Mouse (Mus musculus) limb, embryonic 10.5 days (tissue): ENCODE measurements around the gene Cpa4. TPM values are rescaled to one million over a fixed set of nuclear protein-coding genes. Genes with fewer than 3 reads are reported as not detected.

ENCODE experiments used
- DNase-seq: peaks from one replicate; pipeline ENCODE4 v3.0.0-alpha.2; 2017; ENCODE audit warnings: low spot score
- H3K27ac ChIP-seq: fragments of 300-500 bp; sonication (generic); 2 replicates; pipeline ENCODE4 v1.5.1; 2016; ENCODE audit warnings: mild to moderate bottlenecking
- H3K27me3 ChIP-seq: fragments of 300-500 bp; sonication (generic); 2 replicates; pipeline ENCODE4 v1.6.1; 2016; ENCODE audit warnings: low read depth, mild to moderate bottlenecking; ENCODE audit not compliant: poor library complexity, severe bottlenecking
- H3K36me3 ChIP-seq: fragments of 300-500 bp; sonication (generic); 2 replicates; pipeline ENCODE4 v1.6.1; 2016; ENCODE audit warnings: mild to moderate bottlenecking, moderate library complexity
- H3K4me1 ChIP-seq: fragments of 300-500 bp; sonication (generic); 2 replicates; pipeline ENCODE4 v1.6.1; 2016
- H3K4me3 ChIP-seq: fragments of 300-500 bp; sonication (generic); 2 replicates; pipeline ENCODE4 v1.5.1; 2016; ENCODE audit warnings: mild to moderate bottlenecking, moderate library complexity
- H3K9me3 ChIP-seq: fragments of 300-500 bp; sonication (generic); replicated peaks from 2 replicates; pipeline ENCODE4 v1.6.1; 2016; ENCODE audit warnings: mild to moderate bottlenecking
- WGBS: fragments of 180-500 bp; shearing (Covaris S2); methylation state at CpG from one replicate; pipeline ENCODE4 v1.1.7; 2016; 5-methylcytosine and 5-hydroxymethylcytosine counted together
- polyA plus RNA-seq: library from polyadenylated mRNA; unstranded; fragments of >200 nt; fragmentation: Nextera tagmentation; extraction: Ambion mirVana; gene quantifications from 2 replicates; pipeline ENCODE4 v1.2.1, GENCODE M21; 2016

Gene Cpa4
- polyA plus RNA-seq, 1 experiment from 2014 or later, result 1.4 TPM

DNA sequence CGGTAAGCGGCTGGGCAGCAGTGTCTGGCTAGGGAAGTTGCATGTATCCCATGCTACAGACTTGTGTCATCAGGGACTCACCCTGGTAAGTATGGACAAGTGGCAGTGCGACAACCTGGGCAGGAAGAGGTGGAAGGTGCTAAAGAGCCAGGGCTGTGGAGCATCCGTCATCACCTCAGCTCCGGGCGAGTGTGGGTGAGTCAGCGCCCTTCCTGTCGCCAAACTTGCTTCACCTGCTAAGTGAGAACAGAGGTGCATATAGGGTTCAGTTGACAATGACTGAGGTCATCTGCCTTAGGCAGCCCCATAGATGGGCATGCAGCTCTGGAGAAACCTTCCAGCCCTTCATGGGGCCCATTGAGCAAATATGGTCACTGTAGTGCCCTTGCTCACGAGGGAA lies 56.6 kb downstream of the Cpa4 start:
- H3K4me1 ChIP-seq, result peaks cover 45% of the 10 kb centered on the region
- H3K27ac ChIP-seq, result peak overlapping the region; percentile 73
- DNase-seq, result no peak
- no peaks in the 10 kb centered on the region for H3K9me3 ChIP-seq
- no peaks in the 10 kb centered on the region for H3K36me3 ChIP-seq
- H3K27me3 ChIP-seq, result no peaks in the 10 kb centered on the region
- no peak overlapping the region for H3K4me3 ChIP-seq
- 90% methylated on average over 9 of the region's 9 CpGs for WGBS

DNA sequence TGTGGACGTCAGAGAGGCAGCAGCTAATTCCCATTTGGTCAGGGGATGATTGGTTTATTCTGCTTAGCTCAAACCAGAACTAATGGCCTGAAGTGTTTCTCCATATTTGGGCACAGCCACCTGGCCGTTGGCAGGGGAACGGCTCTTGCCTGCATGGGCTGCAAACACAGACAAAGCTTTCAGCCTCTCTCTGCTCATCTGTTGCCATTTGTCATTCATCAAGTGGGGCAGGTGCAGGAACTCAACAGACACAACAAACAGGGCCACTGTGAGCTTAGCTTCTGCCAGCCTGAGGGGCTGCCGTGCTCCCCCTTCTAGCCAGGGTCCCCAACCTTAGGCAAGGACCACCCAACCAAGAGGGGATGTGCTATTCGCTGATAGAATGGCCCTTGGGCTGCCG lies 60.0 kb downstream of the Cpa4 start:
- 38% methylated on average over 6 of the region's 6 CpGs for WGBS
- no peak overlapping the region for H3K4me3 ChIP-seq
- H3K27me3 ChIP-seq, result no peaks in the 10 kb centered on the region
- no peaks in the 10 kb centered on the region for H3K36me3 ChIP-seq
- H3K4me1 ChIP-seq, result peaks cover 51% of the 10 kb centered on the region
- DNase-seq, result no peak
- peak overlapping the region; percentile 84 for H3K27ac ChIP-seq
- H3K9me3 ChIP-seq, result no peaks in the 10 kb centered on the region

DNA sequence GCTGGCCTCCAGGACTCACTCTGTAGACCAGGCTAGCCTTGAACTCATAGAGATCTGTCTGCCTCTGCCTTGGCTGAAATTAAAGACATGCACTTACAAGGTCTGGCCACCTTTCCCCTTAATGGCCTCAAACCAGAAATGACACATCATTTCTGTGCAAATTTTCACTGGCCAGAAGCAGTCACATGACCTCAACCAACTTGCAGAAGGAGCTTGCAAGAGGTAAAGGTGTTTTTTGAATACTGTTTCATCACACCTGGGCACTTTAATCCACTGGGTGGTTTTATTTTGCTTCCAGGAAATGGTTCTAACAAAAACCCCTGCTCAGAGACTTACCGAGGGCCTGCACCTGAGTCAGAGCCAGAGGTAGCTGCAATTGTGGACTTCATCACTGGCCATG lies 61.8 kb downstream of the Cpa4 start:
- peak overlapping the region; percentile 90; the same call in 1 of the 2 replicates for H3K27ac ChIP-seq
- H3K4me3 ChIP-seq, result no peak overlapping the region
- no peaks in the 10 kb centered on the region for H3K9me3 ChIP-seq
- DNase-seq, result no peak
- no peaks in the 10 kb centered on the region for H3K36me3 ChIP-seq
- WGBS, result 95% methylated on average over 1 of the region's 1 CpGs
- H3K27me3 ChIP-seq, result no peaks in the 10 kb centered on the region
- H3K4me1 ChIP-seq, result peaks cover 52% of the 10 kb centered on the region

DNA sequence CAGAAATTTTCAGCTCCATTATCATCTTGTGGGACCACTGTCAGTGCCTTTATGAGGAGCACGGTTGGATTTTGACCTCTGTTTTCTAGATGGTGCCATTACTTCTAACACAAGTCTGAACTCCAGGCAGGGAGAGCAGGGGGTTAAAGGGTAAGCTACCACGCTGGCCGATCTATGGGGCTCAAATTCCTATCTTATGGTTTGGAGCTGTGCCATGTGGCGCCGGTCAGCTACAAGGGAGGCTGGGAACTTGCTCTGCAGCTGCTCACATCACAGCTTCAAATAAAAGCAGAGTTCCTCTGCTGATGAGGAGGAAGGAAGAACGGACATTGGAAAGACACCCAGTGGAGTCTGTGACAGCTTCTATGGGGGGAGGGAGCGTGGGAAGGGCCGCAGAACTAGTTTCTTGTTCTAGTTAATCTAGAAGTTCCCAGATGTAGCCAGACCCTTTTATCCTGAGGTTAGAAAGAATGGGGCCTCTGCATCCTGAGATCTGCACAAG lies 67.2 kb downstream of the Cpa4 start:
- no peak for DNase-seq
- no peak overlapping the region for H3K4me3 ChIP-seq
- H3K27ac ChIP-seq, result peak overlapping the region; percentile 90
- H3K4me1 ChIP-seq, result peaks cover 62% of the 10 kb centered on the region
- 35% methylated on average over 8 of the region's 8 CpGs for WGBS
- H3K9me3 ChIP-seq, result no peaks in the 10 kb centered on the region
- 0 out of 2 replicates have a peak, but pooled peaks cover 3% of the 10 kb centered on the region for H3K36me3 ChIP-seq
- no peaks in the 10 kb centered on the region for H3K27me3 ChIP-seq

DNA sequence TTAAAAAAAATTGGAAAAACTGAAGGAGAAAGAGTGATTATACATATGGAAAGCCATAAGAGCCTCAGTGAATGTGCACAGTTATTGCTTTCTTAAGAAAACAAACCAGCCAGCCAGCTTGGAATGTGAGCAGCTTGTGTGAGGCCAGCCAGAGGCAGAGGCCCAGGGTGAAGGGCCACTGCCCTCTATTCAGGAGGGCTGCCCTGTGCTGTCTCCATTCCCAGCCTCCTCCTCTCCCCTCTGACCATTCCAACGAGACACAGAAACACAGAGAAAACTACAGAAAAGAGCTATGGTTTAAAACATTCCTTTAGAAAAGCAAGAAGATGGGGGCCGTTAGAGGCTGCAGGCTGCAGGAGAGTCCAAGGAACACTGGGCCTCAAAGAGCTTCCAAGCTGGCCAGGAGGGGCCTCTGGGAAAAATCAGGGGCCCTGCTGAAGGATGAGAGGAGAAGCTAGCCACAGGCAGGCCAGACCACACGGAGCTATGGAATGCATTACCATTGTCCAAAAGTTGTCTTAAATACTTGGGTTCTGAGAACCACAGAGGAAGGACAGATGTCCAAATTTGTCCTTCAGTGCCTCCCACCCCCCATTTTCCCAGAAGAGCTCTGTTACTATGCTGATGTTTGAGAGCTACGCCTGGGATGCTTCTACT lies 68.1 kb downstream of the Cpa4 start:
- Histone ChIP-seq H3K27ac (peak overlapping the region; percentile 90), H3K36me3 (0 out of 2 replicates have a peak, but pooled peaks cover 3% of the 10 kb centered on the region), H3K9me3 (no peaks in the 10 kb centered on the region), H3K4me3 (no peak overlapping the region), H3K4me1 (peaks cover 57% of the 10 kb centered on the region), H3K27me3 (no peaks in the 10 kb centered on the region)
- 42% methylated on average over 4 of the region's 4 CpGs for WGBS
- DNase-seq, result no peak

DNA sequence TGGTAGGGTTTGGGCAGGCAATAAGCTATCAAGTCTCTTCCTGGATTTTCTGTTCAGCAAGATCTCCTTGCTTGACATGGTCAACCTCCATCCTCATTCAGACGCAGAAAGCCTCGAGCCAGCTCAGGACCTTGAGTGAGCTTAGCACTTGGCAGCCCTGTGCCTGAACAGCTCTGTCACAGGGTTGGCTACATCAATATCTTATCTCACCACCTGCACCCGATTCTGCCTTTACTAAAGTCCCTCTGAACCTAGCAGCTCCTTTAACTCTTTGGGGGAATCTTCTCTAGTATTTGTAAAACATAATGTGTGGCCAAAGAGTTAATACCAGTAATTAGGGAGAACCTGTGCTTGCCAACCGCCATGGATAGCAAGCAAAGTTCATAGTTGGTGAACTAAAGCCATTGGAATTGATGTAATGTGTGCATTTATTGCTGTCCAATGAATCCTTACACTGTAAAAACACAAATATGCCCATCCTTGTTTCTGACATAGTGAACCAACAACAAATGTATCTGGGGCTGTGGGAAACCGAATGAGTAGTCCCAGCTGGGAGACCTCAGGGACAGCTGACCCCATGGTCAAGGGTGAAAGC lies 70.6 kb downstream of the Cpa4 start, which contains the start of gene Cpa1:
Gene Cpa1, plus strand, starts transcription at position 545 of the 595 bp plus-strand sequence.
- Histone ChIP-seq H3K27me3 (no peaks in the 10 kb centered on the region), H3K27ac (peak within 1 kb of the TSS; percentile 81), H3K36me3 (0 out of 2 replicates have a peak, but pooled peaks cover 3% of the 10 kb centered on the region), H3K4me3 (no peak within 1 kb of the TSS), H3K4me1 (peaks cover 46% of the 10 kb centered on the region), H3K9me3 (no peaks in the 10 kb centered on the region)
- no peak for DNase-seq
- WGBS, result 86% methylated on average over 5 of the region's 5 CpGs

Other genes starting within 250 kb of the Cpa4 start
- gene Zc3hc1, start 177.3 kb upstream of the Cpa4 start, polyA plus RNA-seq, result 91.3 and 95.9 TPM in 2 replicates
- 46.2 and 49.2 TPM in 2 replicates for gene Klhdc10, start 166.5 kb upstream of the Cpa4 start, polyA plus RNA-seq
- 45.7 and 51.6 TPM in 2 replicates for gene Tmem209, start 58.6 kb upstream of the Cpa4 start, polyA plus RNA-seq
- 0.38 and 0.59 TPM in 2 replicates for gene Ssmem1, start 58.5 kb upstream of the Cpa4 start, polyA plus RNA-seq
- gene Cpa2, start 26.8 kb upstream of the Cpa4 start, polyA plus RNA-seq, result 109 and 110 TPM in 2 replicates
- 0.23 and 0.35 TPM in 2 replicates for gene Cpa5, start 42.6 kb downstream of the Cpa4 start, polyA plus RNA-seq
- 0.38 TPM in 2 replicates for gene Cpa1, start 70.8 kb downstream of the Cpa4 start, polyA plus RNA-seq
- 28.8 and 33.1 TPM in 2 replicates for gene Cep41, start 125.4 kb downstream of the Cpa4 start, polyA plus RNA-seq
- 3,140 and 3,810 TPM in 2 replicates for gene Mest, start 155.2 kb downstream of the Cpa4 start, polyA plus RNA-seq